Mouse (Mus musculus) forebrain, postnatal 0 days (tissue): ENCODE data around the gene Scgb1c1. TPM values are rescaled to one million over a fixed set of nuclear protein-coding genes. Genes with fewer than 3 reads are reported as not detected.

Experiments
- ATAC-seq: fragments of 200-750 bp; cut with Nextera tagmentation; 2 replicates; pipeline ENCODE4 v1.8.0; 2017; ENCODE audit warnings: mild to moderate bottlenecking, moderate library complexity
- DNase-seq: peaks from one replicate; pipeline ENCODE4 v3.0.0-alpha.2; 2015
- H3K27ac ChIP-seq: fragments of 300-500 bp; sonication (generic); 2 replicates; pipeline ENCODE4 v1.5.1; 2014; ENCODE audit warnings: low read depth, mild to moderate bottlenecking, antibody characterized with exemption, low read length, moderate library complexity, mixed read lengths
- H3K27me3 ChIP-seq: fragments of 300-500 bp; sonication (generic); 2 replicates; pipeline ENCODE4 v1.6.1; 2014; ENCODE audit warnings: mild to moderate bottlenecking, low read length, mixed read lengths; ENCODE audit not compliant: insufficient read depth
- H3K36me3 ChIP-seq: fragments of 300-500 bp; sonication (generic); 2 replicates; pipeline ENCODE4 v1.6.1; 2014; ENCODE audit warnings: mild to moderate bottlenecking, moderate library complexity; ENCODE audit not compliant: insufficient read depth
- H3K4me1 ChIP-seq: fragments of 300-500 bp; sonication (generic); 2 replicates; pipeline ENCODE4 v1.6.1; 2014; ENCODE audit warnings: antibody characterized with exemption; ENCODE audit not compliant: insufficient read depth
- H3K4me2 ChIP-seq: fragments of 300-500 bp; sonication (generic); 2 replicates; pipeline ENCODE4 v1.6.1; 2014; ENCODE audit warnings: low read depth, mild to moderate bottlenecking, moderate library complexity
- H3K4me3 ChIP-seq: fragments of 300-500 bp; sonication (generic); 2 replicates; pipeline ENCODE4 v1.5.1; 2014; ENCODE audit warnings: low read depth, low read length, mixed read lengths
- H3K9ac ChIP-seq: fragments of 300-500 bp; sonication (generic); 2 replicates; pipeline ENCODE4 v1.6.1; 2014; ENCODE audit warnings: mild to moderate bottlenecking
- H3K9me3 ChIP-seq: fragments of 300-500 bp; sonication (generic); 2 replicates; pipeline ENCODE4 v1.6.1; 2016; ENCODE audit warnings: low read length
- CTCF ChIP-seq: sonication (generic); IDR thresholded peaks from 2 replicates; pipeline ENCODE4 v1.5.1; 2016; ENCODE audit warnings: antibody characterized with exemption, control low read depth, low read depth
- WGBS: fragments of 180-500 bp; shearing (Covaris S2); extraction: QIAGEN DNeasy Blood & Tissue Kit; methylation state at CpG from one replicate; pipeline ENCODE4 v1.1.7; 2014; 5-methylcytosine and 5-hydroxymethylcytosine counted together
- polyA plus RNA-seq: library from polyadenylated mRNA; unstranded; fragments of >200 nt; fragmentation: Nextera tagmentation; extraction: Ambion mirVana; gene quantifications from 2 replicates; pipeline ENCODE4 v1.2.1, GENCODE M21; 2015
- total RNA-seq: library from RNA; depleted of rRNA; stranded (reverse); fragments of >200 nt; gene quantifications from 2 replicates; pipeline ENCODE4 v1.2.3, GENCODE M21; 2014

Scgb1c1 gene
- total and polyA plus RNA-seq, 2 experiments from 2014 or later, result not detected

DNA sequence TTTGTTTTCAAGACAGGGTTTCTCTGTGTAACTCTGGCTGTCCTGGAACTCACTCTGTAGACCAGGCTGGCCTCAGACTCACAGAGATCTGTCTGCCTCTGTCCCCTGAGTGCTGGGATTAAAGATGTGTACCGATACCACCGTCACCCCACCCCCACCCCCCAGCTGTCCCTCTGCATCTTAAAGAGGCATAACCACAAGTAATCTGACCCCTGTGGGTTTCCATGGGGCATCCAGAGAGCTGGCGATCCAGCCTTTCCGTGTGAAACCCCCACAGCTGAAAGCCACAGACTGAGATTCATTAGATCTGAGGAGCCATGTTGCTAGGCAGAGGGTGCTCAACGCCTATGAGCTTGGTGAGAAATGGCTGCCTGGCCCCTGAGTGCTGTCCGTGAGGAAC, 14.7 kb downstream of the Scgb1c1 start:
- no peak overlapping the region for H3K4me3 ChIP-seq
- ATAC-seq, result no peak
- 77% methylated on average over 6 of the region's 6 CpGs for WGBS

DNA sequence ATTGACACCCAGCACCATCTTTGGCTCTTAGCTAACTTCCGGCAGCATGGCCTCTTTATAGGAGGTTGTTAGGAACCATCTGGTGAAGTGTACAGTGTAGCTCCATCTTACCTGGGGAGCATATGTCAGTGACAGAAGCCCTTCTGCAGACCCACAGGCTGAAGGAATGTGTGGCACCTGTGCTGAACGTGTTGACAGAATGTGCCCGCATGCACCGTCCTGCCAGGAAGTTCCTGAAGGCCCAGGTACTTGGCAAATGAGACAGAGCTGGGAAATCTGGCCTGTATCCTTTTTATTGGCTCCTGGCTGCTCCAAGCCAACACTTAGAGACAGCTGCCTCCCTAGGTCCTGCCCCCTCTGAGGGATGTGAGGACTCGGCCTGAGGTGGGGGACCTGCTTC, 15.4 kb downstream of the Scgb1c1 start:
- H3K4me2 ChIP-seq, result no peak overlapping the region
- no peak overlapping the region for H3K27ac ChIP-seq
- no peak for TF ChIP-seq CTCF
- 95% methylated on average over 5 of the region's 5 CpGs for WGBS
- no peaks in the 10 kb centered on the region for H3K9me3 ChIP-seq
- ATAC-seq (no peak), DNase-seq (no peak)
- H3K36me3 ChIP-seq, result peaks cover 55% of the 10 kb centered on the region
- H3K4me3 ChIP-seq, result no peak overlapping the region
- H3K9ac ChIP-seq, result no peak overlapping the region
- H3K4me1 ChIP-seq, result peaks cover 13% of the 10 kb centered on the region
- H3K27me3 ChIP-seq, result no peaks in the 10 kb centered on the region

More for the DNA sequence above, 14.7 kb downstream of the Scgb1c1 start:
- H3K9me3 ChIP-seq, result no peaks in the 10 kb centered on the region
- H3K4me1 ChIP-seq, result peaks cover 21% of the 10 kb centered on the region
- peaks cover 55% of the 10 kb centered on the region for H3K36me3 ChIP-seq
- no peaks in the 10 kb centered on the region for H3K27me3 ChIP-seq
- no peak for DNase-seq
- no peak overlapping the region for H3K9ac ChIP-seq
- no peak for TF ChIP-seq CTCF
- no peak overlapping the region for H3K4me2 ChIP-seq
- H3K27ac ChIP-seq, result no peak overlapping the region

DNA sequence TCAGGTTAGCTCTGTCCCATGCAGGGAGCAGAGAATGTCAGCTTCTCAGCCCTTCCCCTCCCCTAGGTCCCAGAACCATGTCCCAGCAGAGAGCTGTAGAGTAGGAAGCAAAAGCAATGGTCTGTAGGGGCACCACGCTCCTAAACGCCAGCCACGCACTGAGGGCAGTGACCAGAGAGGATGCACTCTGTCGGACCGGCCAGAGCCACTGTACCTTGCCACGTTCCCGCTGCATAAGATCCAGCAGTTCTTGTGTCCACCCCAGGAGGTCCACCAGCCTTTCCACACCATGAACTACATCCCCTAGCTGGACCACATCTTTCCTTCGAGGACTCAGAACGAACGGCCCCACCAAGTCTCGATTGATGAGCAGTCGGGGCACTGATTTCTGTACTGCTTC, 19.4 kb downstream of the Scgb1c1 start:
- no peak overlapping the region for H3K9ac ChIP-seq
- no peaks in the 10 kb centered on the region for H3K9me3 ChIP-seq
- TF ChIP-seq CTCF, result no peak
- H3K4me2 ChIP-seq, result no peak overlapping the region
- no peak overlapping the region for H3K4me3 ChIP-seq
- DNase-seq (no peak), ATAC-seq (no peak)
- H3K27ac ChIP-seq, result no peak overlapping the region
- H3K27me3 ChIP-seq, result no peaks in the 10 kb centered on the region
- no peaks in the 10 kb centered on the region for H3K4me1 ChIP-seq
- H3K36me3 ChIP-seq, result peaks cover 58% of the 10 kb centered on the region
- 87% methylated on average over 12 of the region's 12 CpGs for WGBS

DNA sequence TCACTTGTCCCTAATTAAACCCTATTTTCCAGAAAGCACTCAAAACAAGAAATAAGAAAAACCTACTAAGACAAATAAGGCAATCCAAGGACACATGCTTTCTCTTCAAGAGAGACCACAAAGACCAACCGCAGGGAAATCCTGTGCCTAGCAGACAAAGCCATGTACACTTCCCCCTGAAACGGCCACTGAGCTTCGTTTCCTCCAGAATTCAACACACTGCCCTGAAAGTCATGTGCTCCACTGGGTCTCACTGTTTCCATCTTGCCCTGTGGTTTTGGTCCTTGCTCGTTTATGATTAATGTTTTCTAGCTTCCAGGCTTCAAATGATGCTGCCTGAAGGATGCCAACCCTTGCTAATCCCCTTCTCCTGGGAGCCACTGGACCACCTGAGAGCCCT, 28.9 kb downstream of the Scgb1c1 start:
- Histone ChIP-seq H3K27ac (no peak overlapping the region), H3K36me3 (peaks cover 19% of the 10 kb centered on the region), H3K4me2 (no peak overlapping the region), H3K4me1 (no peaks in the 10 kb centered on the region), H3K9me3 (no peaks in the 10 kb centered on the region), H3K27me3 (no peaks in the 10 kb centered on the region), H3K4me3 (no peak overlapping the region), H3K9ac (no peak overlapping the region)
- TF ChIP-seq CTCF, result no peak
- DNase-seq, result no peak
- 91% methylated on average over 4 of the region's 4 CpGs for WGBS
- ATAC-seq, result no peak

DNA sequence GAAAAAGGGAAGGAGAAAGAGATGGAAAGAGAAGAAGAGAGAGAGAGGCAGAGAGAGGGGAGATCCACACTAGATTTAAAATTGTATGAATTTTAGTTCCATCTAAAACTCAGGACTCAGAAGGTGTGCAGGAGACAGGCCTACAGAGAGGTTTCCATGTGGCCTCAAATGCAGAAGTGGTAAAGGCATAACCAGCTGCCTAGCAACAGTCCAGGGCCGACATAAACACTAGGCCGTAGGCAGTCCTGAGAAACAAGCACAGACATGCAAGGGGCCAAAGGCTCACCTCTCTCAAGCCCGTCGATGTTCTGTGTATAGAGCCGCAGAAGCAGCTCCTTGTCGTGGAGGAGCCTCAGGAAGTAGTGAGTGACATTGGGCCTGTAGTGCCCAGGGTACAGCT, 32.0 kb downstream of the Scgb1c1 start:
- 85% methylated on average over 6 of the region's 6 CpGs for WGBS
- H3K36me3 ChIP-seq, result peaks cover 19% of the 10 kb centered on the region
- no peaks in the 10 kb centered on the region for H3K9me3 ChIP-seq
- no peak for TF ChIP-seq CTCF
- H3K27ac ChIP-seq, result no peak overlapping the region
- H3K9ac ChIP-seq, result no peak overlapping the region
- DNase-seq (no peak), ATAC-seq (no peak)
- no peak overlapping the region for H3K4me2 ChIP-seq
- no peak overlapping the region for H3K4me3 ChIP-seq
- H3K4me1 ChIP-seq, result no peaks in the 10 kb centered on the region
- H3K27me3 ChIP-seq, result no peaks in the 10 kb centered on the region

DNA sequence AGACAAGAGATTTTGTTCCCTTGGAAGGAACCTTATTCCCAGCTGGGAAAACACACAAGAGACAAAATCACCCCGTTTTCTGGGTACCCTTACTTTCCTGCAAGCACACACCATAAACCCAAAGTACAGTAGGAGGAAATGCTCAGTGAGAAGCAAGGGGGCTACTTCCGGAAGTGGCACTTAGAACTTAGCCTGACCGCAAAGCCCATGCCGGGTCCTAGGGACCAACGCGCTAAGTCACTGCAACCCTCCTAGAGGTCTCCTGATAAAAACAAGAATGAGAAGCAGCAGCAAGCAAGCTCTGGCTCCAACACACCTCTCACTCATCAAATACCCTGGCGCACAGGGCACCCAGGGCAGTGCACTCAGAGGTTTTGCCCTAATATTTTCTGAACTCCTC, 34.0 kb downstream of the Scgb1c1 start:
- H3K4me2 ChIP-seq, result no peak overlapping the region
- no peak overlapping the region for H3K27ac ChIP-seq
- ATAC-seq (no peak), DNase-seq (no peak)
- H3K9ac ChIP-seq, result no peak overlapping the region
- WGBS, result 89% methylated on average over 7 of the region's 7 CpGs
- no peaks in the 10 kb centered on the region for H3K27me3 ChIP-seq
- H3K9me3 ChIP-seq, result no peaks in the 10 kb centered on the region
- H3K4me1 ChIP-seq, result peaks cover 3% of the 10 kb centered on the region; the same call in 1 of the 2 replicates
- TF ChIP-seq CTCF, result no peak
- peaks cover 22% of the 10 kb centered on the region for H3K36me3 ChIP-seq
- no peak overlapping the region for H3K4me3 ChIP-seq

DNA sequence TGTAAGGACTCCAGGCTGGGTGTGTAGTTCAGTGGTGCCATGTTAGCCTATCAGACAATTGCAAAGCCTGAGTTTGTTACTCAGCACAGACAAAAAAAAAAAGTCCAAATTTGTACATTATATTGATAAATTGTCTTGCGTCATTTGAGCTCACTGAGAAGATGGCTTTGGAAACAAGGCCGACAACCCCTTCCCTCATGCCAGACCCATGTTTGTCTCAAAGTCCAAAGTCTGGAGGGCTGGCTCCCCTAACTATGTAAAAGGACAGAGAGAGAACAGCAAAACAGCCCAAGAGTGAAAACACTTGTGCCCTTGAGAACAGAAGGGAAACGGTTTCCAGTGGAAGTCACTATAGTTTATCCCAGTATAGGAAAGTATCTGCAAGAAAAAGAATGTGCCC, 35.1 kb downstream of the Scgb1c1 start:
- H3K27me3 ChIP-seq, result no peaks in the 10 kb centered on the region
- H3K27ac ChIP-seq, result no peak overlapping the region
- TF ChIP-seq CTCF, result no peak
- no peak overlapping the region for H3K4me3 ChIP-seq
- peaks cover 19% of the 10 kb centered on the region for H3K36me3 ChIP-seq
- peaks cover 3% of the 10 kb centered on the region; the same call in 1 of the 2 replicates for H3K4me1 ChIP-seq
- no peaks in the 10 kb centered on the region for H3K9me3 ChIP-seq
- WGBS, result 88% methylated on average over 3 of the region's 3 CpGs
- DNase-seq, result no peak
- no peak overlapping the region for H3K9ac ChIP-seq
- no peak for ATAC-seq
- no peak overlapping the region for H3K4me2 ChIP-seq
